Comparison of ENCODE assay signal across 8 mouse cellular contexts in genomic region chr14:57133161-57133661, GRCm38 (mm10). TPM values are rescaled to one million over a fixed set of nuclear protein-coding genes. Genes with fewer than 3 reads are reported as not detected.
A peak's percentile ranks its signal among the peaks of the same experiment; 100 is the strongest.
DNase-seq lines count a peak whose midpoint lies in the region; ATAC-seq and TF ChIP-seq lines count a peak whose summit lies in the region.

Gene Gjb6, minus strand, starts transcription at chr14:57133611.

- no peak within 1 kb of the TSS for H3K27ac ChIP-seq in heart, embryonic 12.5 days (ENCODE audit: poor library complexity, severe bottlenecking)
- no peak within 1 kb of the TSS for H3K27ac ChIP-seq in heart, adult 2 months
- H3K27ac ChIP-seq in ES-Bruce4 (ENCODE audit: insufficient read depth, low read length) = no peak within 1 kb of the TSS
- H3K27ac ChIP-seq in forebrain, embryonic 14.5 days (ENCODE audit: low read depth, low read length) = no peak within 1 kb of the TSS

- peaks cover 7% of the 10 kb centered on the region for H3K4me1 ChIP-seq in heart, embryonic 12.5 days (replicated peaks)
- H3K4me1 ChIP-seq in heart, adult 2 months (ENCODE audit: control insufficient read depth, insufficient read depth, low read length) = no peaks in the 10 kb centered on the region
- no peaks in the 10 kb centered on the region for H3K4me1 ChIP-seq in ES-Bruce4 (ENCODE audit: control insufficient read depth, insufficient read depth, low read length)
- peaks cover 2% of the 10 kb centered on the region; the same call in 1 of the 2 replicates for H3K4me1 ChIP-seq in forebrain, embryonic 14.5 days (ENCODE audit: control insufficient read depth, insufficient read depth, low read length)

- H3K79me2 ChIP-seq in heart, adult 2 months (replicated peaks; ENCODE audit: control insufficient read depth, insufficient read depth, low read length) = no peaks in the 10 kb centered on the region

- H3K9me3 ChIP-seq in heart, embryonic 12.5 days (replicated peaks) = no peaks in the 10 kb centered on the region
- no peaks in the 10 kb centered on the region for H3K9me3 ChIP-seq in ES-Bruce4 (replicated peaks; ENCODE audit: control insufficient read depth, insufficient read depth, low read length, poor library complexity, severe bottlenecking)
- H3K9me3 ChIP-seq in forebrain, embryonic 14.5 days (replicated peaks; ENCODE audit: control insufficient read depth, low read length) = no peaks in the 10 kb centered on the region

- intact Hi-C loops in heart, adult 2 months (cut with DNase I) = no loop called here
- intact Hi-C loops in left cerebral cortex, postnatal 4 days (cut with DNase I) = no loop called here

- peak within 1 kb of the TSS; percentile 68 for H3K4me2 ChIP-seq in heart, embryonic 12.5 days
- H3K4me2 ChIP-seq in forebrain, embryonic 14.5 days (ENCODE audit: low read length) = peak within 1 kb of the TSS; percentile 67

- no peak for TF ChIP-seq EP300 in heart, adult 2 months (IDR thresholded peaks at IDR 0.05; ENCODE audit: insufficient read depth, low read depth, low read length)
- no peak for TF ChIP-seq EP300 in ES-Bruce4 (IDR thresholded peaks at IDR 0.05; ENCODE audit: insufficient read depth, low read depth, low read length)

- peak within 1 kb of the TSS; percentile 36 for H3K4me3 ChIP-seq in heart, embryonic 12.5 days
- no peak within 1 kb of the TSS for H3K4me3 ChIP-seq in heart, adult 2 months
- peak within 1 kb of the TSS; percentile 55 for H3K4me3 ChIP-seq in ES-Bruce4 (ENCODE audit: low read depth, low read length)
- peak within 1 kb of the TSS; percentile 32 for H3K4me3 ChIP-seq in forebrain, embryonic 14.5 days (ENCODE audit: low read depth, low read length)

- ATAC-seq in heart, embryonic 12.5 days (ENCODE audit: insufficient number of reproducible peaks, low FRiP score) = no peak
- peak; percentile 32; the same call in 1 of the 2 replicates for ATAC-seq in forebrain, embryonic 14.5 days

- no peaks in the 10 kb centered on the region for H3K36me3 ChIP-seq in heart, embryonic 12.5 days
- H3K36me3 ChIP-seq in heart, adult 2 months (ENCODE audit: control insufficient read depth, insufficient read depth, low read length) = no peaks in the 10 kb centered on the region
- no peaks in the 10 kb centered on the region for H3K36me3 ChIP-seq in ES-Bruce4 (ENCODE audit: control insufficient read depth, insufficient read depth, low read length, poor library complexity, severe bottlenecking)
- H3K36me3 ChIP-seq in forebrain, embryonic 14.5 days (ENCODE audit: control insufficient read depth, insufficient read depth, low read length) = no peaks in the 10 kb centered on the region

- no peak for TF ChIP-seq CTCF in heart, adult 2 months (IDR thresholded peaks at IDR 0.05)
- no peak for TF ChIP-seq CTCF in ES-Bruce4 (IDR thresholded peaks at IDR 0.05; ENCODE audit: low read depth, low read length)

- no peak within 1 kb of the TSS for H3K9ac ChIP-seq in heart, embryonic 12.5 days
- H3K9ac ChIP-seq in heart, adult 2 months (ENCODE audit: low read depth, low read length) = no peak within 1 kb of the TSS
- H3K9ac ChIP-seq in ES-Bruce4 (ENCODE audit: low read depth, poor library complexity, severe bottlenecking) = peak within 1 kb of the TSS; percentile 44; the same call in 1 of the 2 replicates
- H3K9ac ChIP-seq in forebrain, embryonic 14.5 days (ENCODE audit: low read length) = peak within 1 kb of the TSS; percentile 46

- whole genome bisulfite sequencing in heart, embryonic 12.5 days = 2% methylated on average over 33 of the region's 33 CpGs
- 3% methylated on average over 33 of the region's 33 CpGs for WGBS in heart, adult 2 months
- WGBS in forebrain, embryonic 14.5 days = 2% methylated on average over 33 of the region's 33 CpGs

- DNase-seq in heart, adult 2 months = no peak
- peak; percentile 7 for DNase-seq in forebrain, embryonic 14.5 days (ENCODE audit: low spot score)
- DNase-seq in left cerebral cortex, postnatal 4 days = no peak
- DNase-seq in retina, postnatal 1 day = peak; percentile 22
- no peak for DNase-seq in thymus, postnatal 36 days
- no peak for DNase-seq in thymus, adult 18-20 months

- TF ChIP-seq POLR2A in heart, adult 2 months (IDR thresholded peaks at IDR 0.05; ENCODE audit: insufficient read depth, low read depth, low read length) = no peak
- TF ChIP-seq POLR2A in ES-Bruce4 (IDR thresholded peaks at IDR 0.05; ENCODE audit: insufficient read depth, low read length) = no peak

- peaks cover 85% of the 10 kb centered on the region for H3K27me3 ChIP-seq in heart, embryonic 12.5 days (replicated peaks)
- H3K27me3 ChIP-seq in heart, adult 2 months (ENCODE audit: control insufficient read depth, insufficient read depth, low read length) = peaks cover 6% of the 10 kb centered on the region
- peaks cover 6% of the 10 kb centered on the region; the same call in 1 of the 2 replicates for H3K27me3 ChIP-seq in ES-Bruce4 (ENCODE audit: control insufficient read depth, insufficient read depth, low read length, poor library complexity, severe bottlenecking)
- H3K27me3 ChIP-seq in forebrain, embryonic 14.5 days (replicated peaks; ENCODE audit: control insufficient read depth, insufficient read depth, low read length) = peaks cover 27% of the 10 kb centered on the region

RNA-seq across cellular contexts. Expression of gene Gjb6, which starts in this region (rescaled TPM):
- 0.14 and 0.21 TPM in 2 replicates for polyA plus RNA-seq in heart, embryonic 12.5 days (2016; fragmentation: Nextera tagmentation; extraction: Ambion mirVana)
- total RNA-seq in heart, adult 2 months (2021) = not detected
- not detected in 2 replicates for polyA plus RNA-seq in heart, adult 2 months (2012; rRNA removed)
- polyA plus RNA-seq in ES-Bruce4 (2011; ENCODE audit: insufficient read depth, insufficient read length, low read depth, missing spikeins) = not detected in 2 replicates
- 14.4 and 19.7 TPM in 2 replicates for polyA plus RNA-seq in forebrain, embryonic 14.5 days (2014; fragmentation: Nextera tagmentation; extraction: Ambion mirVana)
- total RNA-seq in left cerebral cortex, postnatal 4 days (2021) = 10 to 100 TPM; 11.3 to 12.0 TPM

Comparison
In these comparisons a context has a peak if more than half of its experiments do, and no peak if none do; other contexts are left out.
1. RNA of gene Gjb6 (total RNA-seq): 11.3 to 12.0 TPM in left cerebral cortex, postnatal 4 days; not detected in heart, adult 2 months; every median in the first group is over 10 times any median in the second.
2. RNA of gene Gjb6 (polyA plus RNA-seq): 14.4 to 19.7 TPM in forebrain, embryonic 14.5 days; 0.14 to 0.21 TPM in heart, embryonic 12.5 days, not detected in heart, adult 2 months and not detected in ES-Bruce4; every median in the first group is over 10 times any median in the second.
3. H3K9ac ChIP-seq: peak in ES-Bruce4 (single experiment) and forebrain, embryonic 14.5 days (single experiment); none in heart, embryonic 12.5 days (single experiment) and heart, adult 2 months (single experiment).
4. DNase-seq: peak in forebrain, embryonic 14.5 days (single experiment) and retina, postnatal 1 day (single experiment); none in heart, adult 2 months (0 of 2), left cerebral cortex, postnatal 4 days (single experiment), thymus, postnatal 36 days (0 of 2) and thymus, adult 18-20 months (0 of 2).